Mouse (Mus musculus): ENCODE data around the gene Nfe2l3.

Nfe2l3 gene

GRCm38 (mm10) chr6:51442191-51442835, 9.8 kb downstream of the Nfe2l3 start:
- no peak for DNase-seq (ENCODE audit: extremely low read depth, low read depth)

GRCm38 (mm10) chr6:51452927-51453503, 20.5 kb downstream of the Nfe2l3 start:
- DNase-seq (ENCODE audit: extremely low read depth, low read depth) = no peak

DNA sequence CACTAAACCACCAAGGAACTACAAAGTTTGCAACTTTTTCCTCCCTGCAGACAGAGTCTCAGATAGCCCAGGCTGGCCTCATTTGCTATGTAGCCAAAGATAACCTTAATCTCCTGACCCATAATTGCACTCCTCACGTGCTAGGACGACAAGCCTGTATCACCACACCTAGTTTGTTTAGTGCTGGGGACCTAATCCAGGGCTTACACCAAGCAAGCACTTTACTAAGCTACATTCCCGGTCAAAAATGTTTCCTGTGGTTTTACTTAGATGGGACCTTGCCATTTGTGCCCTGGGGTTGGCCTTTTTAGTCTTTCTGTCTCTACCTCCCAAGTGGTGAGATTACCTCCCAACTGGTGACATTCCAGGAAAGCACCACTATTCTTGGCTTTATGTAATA, 22.5 kb downstream of the Nfe2l3 start:
- no peak for DNase-seq (ENCODE audit: extremely low read depth, low read depth)

DNA sequence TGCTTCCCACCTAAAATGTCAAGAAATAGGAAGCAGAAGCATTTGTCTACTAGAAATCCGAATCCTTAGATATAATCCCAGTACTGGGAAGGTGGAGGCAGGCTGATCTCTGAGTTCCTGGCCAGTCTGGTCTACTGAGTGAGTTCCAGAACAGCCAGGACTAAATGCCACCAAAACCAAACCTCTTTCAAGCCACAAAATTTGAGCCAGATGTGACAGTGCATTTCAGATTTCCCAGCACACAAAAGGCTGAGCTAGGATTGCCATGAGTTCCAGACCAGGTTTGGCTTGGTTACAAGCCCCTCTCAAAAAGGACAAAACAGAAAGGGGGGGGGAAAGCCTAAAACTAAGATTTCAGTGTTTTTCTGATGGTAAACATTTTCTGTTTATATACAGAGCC, 23.7 kb downstream of the Nfe2l3 start:
- DNase-seq (ENCODE audit: extremely low read depth, low read depth) = no peak

DNA sequence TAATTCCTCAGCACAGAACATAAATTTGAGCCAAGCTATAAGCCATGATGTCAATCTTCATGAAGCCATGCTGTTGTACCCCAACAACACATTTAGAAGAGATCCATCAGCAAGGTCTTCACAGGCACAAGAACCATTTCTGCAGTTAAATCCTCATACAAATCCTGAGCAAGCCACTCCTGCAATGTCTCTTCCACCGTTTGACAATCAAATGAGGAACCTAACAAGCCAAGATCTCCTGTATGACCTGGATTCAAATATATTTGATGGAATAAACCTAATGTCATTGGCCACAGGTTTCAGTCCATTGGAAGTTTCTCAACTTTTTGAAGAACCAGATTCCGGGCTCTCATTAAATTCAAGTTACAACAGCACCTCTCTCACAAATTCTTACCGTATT, 24.8 kb downstream of the Nfe2l3 start:
- DNase-seq (ENCODE audit: extremely low read depth, low read depth) = no peak

DNA sequence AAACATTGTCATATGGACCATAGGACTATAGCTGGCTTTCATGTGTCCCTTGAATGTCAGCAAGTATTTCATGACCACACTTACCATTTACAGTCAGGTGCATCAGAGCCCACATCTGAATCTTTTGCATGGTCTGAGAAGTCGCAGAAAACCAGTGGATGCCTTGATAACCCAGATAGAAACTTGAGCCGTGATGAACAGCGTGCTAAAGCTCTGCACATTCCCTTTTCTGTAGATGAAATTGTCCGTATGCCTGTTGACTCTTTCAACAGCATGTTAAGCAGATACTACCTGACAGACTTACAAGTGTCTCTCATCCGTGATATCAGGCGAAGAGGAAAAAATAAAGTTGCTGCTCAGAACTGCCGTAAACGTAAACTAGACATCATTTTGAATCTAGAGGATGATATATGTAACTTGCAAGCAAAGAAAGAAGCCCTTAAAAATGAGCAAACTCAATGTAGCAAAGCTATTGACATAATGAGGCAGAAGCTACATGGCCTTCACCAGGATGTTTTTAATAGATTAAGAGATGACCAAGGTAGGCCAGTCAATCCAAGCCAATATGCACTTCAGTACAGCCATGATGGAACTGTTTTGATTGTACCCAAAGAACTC, 25.4 kb downstream of the Nfe2l3 start:
- DNase-seq (ENCODE audit: extremely low read depth, low read depth) = no peak

GRCm38 (mm10) chr6:51458925-51459312, 26.4 kb downstream of the Nfe2l3 start:
- no peak for DNase-seq (ENCODE audit: extremely low read depth, low read depth)

GRCm38 (mm10) chr6:51459313-51460020, 27.0 kb downstream of the Nfe2l3 start:
- no peak for DNase-seq (ENCODE audit: extremely low read depth, low read depth)

DNA sequence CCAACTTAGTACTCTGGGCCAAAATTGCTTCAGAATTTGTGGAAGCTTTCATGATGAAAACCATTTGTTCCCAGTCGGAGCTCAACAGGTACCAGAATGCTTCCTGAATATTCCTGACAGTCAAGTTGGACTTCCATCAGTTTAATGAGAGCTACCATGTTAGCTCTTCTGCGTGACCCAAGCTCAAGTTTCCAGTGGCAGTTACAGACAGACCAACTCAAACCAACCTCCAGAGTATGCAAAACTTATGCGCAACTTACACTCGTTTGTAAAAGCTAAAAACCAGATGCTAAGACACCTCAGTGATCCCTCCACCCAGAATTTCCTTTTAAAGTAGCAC, 27.5 kb downstream of the Nfe2l3 start:
- no peak for DNase-seq (ENCODE audit: extremely low read depth, low read depth)

GRCm38 (mm10) chr6:51460363-51460762, 27.9 kb downstream of the Nfe2l3 start:
- DNase-seq (ENCODE audit: extremely low read depth, low read depth) = no peak

GRCm38 (mm10) chr6:51467649-51468048, 35.2 kb downstream of the Nfe2l3 start:
- DNase-seq (ENCODE audit: extremely low read depth, low read depth) = no peak

DNA sequence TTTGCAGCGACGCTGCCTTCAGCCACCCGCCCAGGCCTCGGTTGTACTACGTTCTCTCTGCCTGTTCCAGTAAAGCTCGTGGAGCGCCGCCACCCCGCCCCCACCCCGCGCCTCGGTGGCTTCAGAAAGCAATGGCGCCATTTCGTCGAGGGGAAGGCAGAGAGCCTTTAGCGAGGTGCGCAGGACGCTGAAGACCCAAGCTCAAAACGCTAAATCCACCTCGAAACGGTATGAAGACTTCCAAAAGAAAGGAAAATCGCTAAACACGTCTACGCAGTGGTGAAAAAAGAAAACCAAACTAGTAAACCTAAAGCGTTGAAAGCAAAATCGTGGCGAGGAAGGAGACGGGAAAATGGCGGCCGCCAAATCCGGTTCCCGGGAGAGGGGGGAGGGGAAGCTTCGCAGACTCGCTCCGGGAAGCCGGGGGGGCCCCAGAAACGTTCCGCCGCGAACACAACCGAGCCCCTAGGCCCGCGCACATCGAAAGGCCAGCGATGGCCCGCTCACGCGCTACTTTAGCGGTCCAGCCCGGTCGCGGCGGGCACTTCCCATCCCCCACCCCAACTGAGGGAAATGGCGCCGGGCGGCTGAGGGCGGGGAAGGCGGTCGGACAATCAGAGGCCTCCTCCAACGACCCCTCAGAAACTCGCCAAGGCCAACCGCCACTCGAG, 36.6 kb downstream of the Nfe2l3 start:
- DNase-seq (ENCODE audit: extremely low read depth, low read depth) = no peak

- peak; percentile 94 for DNase-seq (ENCODE audit: extremely low read depth, low read depth)
These were observed 37.3 kb downstream of the Nfe2l3 start, which contains the start of gene Hnrnpa2b1 for GRCm38 (mm10) chr6:51469715-51470310. Gene Hnrnpa2b1 (minus strand): TSS chr6:51469894.

GRCm38 (mm10) chr6:51470311-51471178, 38.1 kb downstream of the Nfe2l3 start, which contains the start of gene Cbx3:
Gene Cbx3 (plus strand): TSS chr6:51470360.
- peak; percentile 87 for DNase-seq (ENCODE audit: extremely low read depth, low read depth)

DNA sequence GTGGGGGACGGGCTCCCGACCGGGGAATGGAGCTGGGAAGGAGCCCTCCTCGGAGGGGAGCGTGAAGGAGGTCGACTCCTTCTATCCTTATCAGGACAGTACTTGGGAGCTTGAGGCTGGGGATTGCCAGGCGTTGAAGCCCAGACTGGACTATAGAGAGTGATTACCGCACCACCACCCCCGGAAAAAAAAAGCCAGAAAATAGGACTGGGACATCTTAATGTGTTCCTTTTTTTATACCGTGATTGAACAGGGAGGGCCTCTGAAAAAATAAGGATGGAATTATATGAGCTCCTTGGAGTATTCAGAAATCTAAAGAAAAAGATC, 38.7 kb downstream of the Nfe2l3 start:
- DNase-seq (ENCODE audit: extremely low read depth, low read depth) = no peak

- no peak for DNase-seq (ENCODE audit: extremely low read depth, low read depth)
These were observed 39.3 kb downstream of the Nfe2l3 start for GRCm38 (mm10) chr6:51471782-51472181.

GRCm38 (mm10) chr6:51472213-51472612, 39.7 kb downstream of the Nfe2l3 start:
- DNase-seq (ENCODE audit: extremely low read depth, low read depth) = no peak

DNA sequence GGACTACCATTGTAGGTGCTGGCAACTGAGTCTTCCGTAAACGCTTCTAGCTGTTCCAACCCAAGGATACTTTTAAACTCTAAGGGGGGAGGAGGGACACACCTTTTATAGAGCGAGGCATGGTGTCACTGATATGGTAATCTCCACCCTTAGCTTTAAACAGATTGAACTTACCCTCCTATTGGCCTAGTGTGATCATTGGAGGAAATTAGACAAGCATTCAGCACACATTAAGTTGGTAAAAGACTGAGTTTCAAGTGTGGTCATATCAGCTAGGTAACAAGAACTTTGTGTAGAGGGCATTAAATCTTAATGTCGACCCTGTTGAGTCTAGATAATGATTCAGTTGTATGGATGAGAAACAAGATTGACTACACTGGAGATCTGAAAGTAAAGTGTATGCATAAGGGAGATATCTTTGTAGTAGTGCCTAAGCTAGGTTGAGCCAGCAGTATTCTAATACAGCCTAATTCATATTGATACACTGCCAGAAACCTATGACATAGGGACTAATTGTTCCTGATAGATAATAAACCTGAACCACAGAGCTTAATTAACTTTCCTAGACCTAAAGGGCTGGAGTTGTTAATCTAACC, 46.8 kb downstream of the Nfe2l3 start:
- no peak for DNase-seq (ENCODE audit: extremely low read depth, low read depth)

DNA sequence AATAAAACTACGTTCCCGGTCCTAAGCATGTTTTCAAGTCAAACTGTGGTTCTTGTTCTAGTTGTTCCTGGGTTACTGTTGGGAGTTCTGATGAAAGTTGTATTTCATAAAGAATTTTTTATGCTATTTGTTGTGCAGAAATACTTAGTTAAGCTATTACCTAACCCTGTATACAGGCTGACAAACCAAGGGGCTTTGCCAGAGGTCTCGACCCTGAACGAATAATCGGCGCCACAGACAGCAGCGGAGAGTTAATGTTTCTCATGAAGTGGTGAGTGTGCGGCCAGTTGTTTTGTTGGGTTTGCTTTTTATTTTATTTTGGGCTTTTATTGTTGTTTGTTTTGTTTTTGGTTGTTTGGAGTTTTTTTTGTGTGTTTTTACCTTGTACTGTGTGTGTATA, 49.1 kb downstream of the Nfe2l3 start:
- no peak for DNase-seq (ENCODE audit: extremely low read depth, low read depth)

- no peak for DNase-seq (ENCODE audit: extremely low read depth, low read depth)
These were observed 51.4 kb downstream of the Nfe2l3 start for GRCm38 (mm10) chr6:51483861-51484260.

Data from MEL-GATA-1-ER (cell line).